Mouse (Mus musculus): ENCODE results near the gene Atp1b1. TPM values are rescaled to one million over a fixed set of nuclear protein-coding genes. Genes with fewer than 3 reads are reported as not detected.

Atp1b1 gene
- total and polyA plus RNA-seq, 3 experiments: 0.23 to 0.43 TPM; not detected in 1

- Histone ChIP-seq H3K27me3 (ENCODE audit: control insufficient read depth in 1 of 2, insufficient read depth in 2 of 2, low read length in 2 of 2) (no peaks in the 10 kb centered on the region), H3K9me3 (replicated peaks; ENCODE audit: insufficient read depth, low read length) (no peaks in the 10 kb centered on the region), H3K4me1 (ENCODE audit: control insufficient read depth in 1 of 2, insufficient read depth in 2 of 2, low read length in 2 of 2) (peaks cover 3 to 4% of the 10 kb centered on the region in 2 experiments; a peak in 3 of 4 replicates), H3K4me3 (ENCODE audit: control insufficient read depth in 1 of 2, insufficient read depth in 1 of 2, low read depth in 2 of 2, low read length in 2 of 2) (no peak overlapping the region), H3K79me2 (ENCODE audit: control insufficient read depth, insufficient read depth, low read length, poor library complexity) (no peaks in the 10 kb centered on the region), H3K36me3 (ENCODE audit: control insufficient read depth in 1 of 2, insufficient read depth in 2 of 2, low read length in 2 of 2) (peaks cover 0 to 2% of the 10 kb centered on the region in 2 experiments; a peak in 2 of 4 replicates), H3K27ac (ENCODE audit: control insufficient read depth, low read depth, low read length) (no peak overlapping the region), H3K9ac (ENCODE audit: control insufficient read depth, low read depth, low read length, poor library complexity, severe bottlenecking) (no peak overlapping the region)
- no peak for TF ChIP-seq TBP (IDR thresholded peaks at IDR 0.05; ENCODE audit: low read depth, low read length)
- TF ChIP-seq BHLHE40 (IDR thresholded peaks at IDR 0.05; ENCODE audit: borderline replicate concordance, low read depth, low read length): no peak
- no peak for TF ChIP-seq UBTF (IDR thresholded peaks at IDR 0.05; ENCODE audit: borderline replicate concordance, insufficient read depth, low read depth, low read length)
- TF ChIP-seq ZC3H11A (IDR thresholded peaks at IDR 0.05; ENCODE audit: low read depth, low read length): no peak
- TF ChIP-seq NRF1 (IDR thresholded peaks at IDR 0.05; ENCODE audit: insufficient read depth, low read depth, low read length, poor library complexity, severe bottlenecking): no peak
- no peak for TF ChIP-seq POLR2AphosphoS5 (IDR thresholded peaks at IDR 0.05; ENCODE audit: borderline replicate concordance, low read depth, low read length)
- TF ChIP-seq ZNF384 (IDR thresholded peaks at IDR 0.05; ENCODE audit: low read depth, low read length): no peak
- TF ChIP-seq USF2 (IDR thresholded peaks at IDR 0.05; ENCODE audit: borderline replicate concordance in 1 of 2, insufficient read depth in 1 of 2, low read depth in 1 of 2, low read length in 2 of 2): no peak
- no peak for TF ChIP-seq NELFE (IDR thresholded peaks at IDR 0.05; ENCODE audit: low read depth, low read length)
- no peak for TF ChIP-seq TCF12 (IDR thresholded peaks at IDR 0.05; ENCODE audit: low read depth, low read length)
- TF ChIP-seq POLR2A (IDR thresholded peaks at IDR 0.05; ENCODE audit: control insufficient read depth in 1 of 2, insufficient read depth in 1 of 2, low read depth in 1 of 2, low read length in 2 of 2, poor library complexity in 1 of 2): no peak
- TF ChIP-seq EP300 (IDR thresholded peaks at IDR 0.05; ENCODE audit: low read depth in 1 of 2, low read length in 2 of 2): no peak
- no peak for TF ChIP-seq E2F4 (IDR thresholded peaks at IDR 0.05; ENCODE audit: borderline replicate concordance, low read depth, low read length)
- no peak for TF ChIP-seq KAT2A (conservative IDR thresholded peaks at IDR 0.05; ENCODE audit: low read depth, low read length)
- no peak for TF ChIP-seq USF1 (IDR thresholded peaks at IDR 0.05; ENCODE audit: low read depth, low read length)
- TF ChIP-seq MEF2A (IDR thresholded peaks at IDR 0.05; ENCODE audit: extremely low read depth, insufficient replicate concordance, low read depth, low read length, poor library complexity, severe bottlenecking): no peak
- no peak for TF ChIP-seq CHD2 (IDR thresholded peaks at IDR 0.05; ENCODE audit: low read length)
- no peak for TF ChIP-seq ZKSCAN1 (IDR thresholded peaks at IDR 0.05; ENCODE audit: low read depth, low read length)
- TF ChIP-seq MAX (IDR thresholded peaks at IDR 0.05; ENCODE audit: low read length): no peak
- no peak for TF ChIP-seq ELF1 (IDR thresholded peaks at IDR 0.05; ENCODE audit: low read depth, low read length)
- no peak for DNase-seq (ENCODE audit: low read depth, low spot score)
These were observed 31.9 kb upstream of the Atp1b1 start for GRCm38 (mm10) chr1:164489961-164490594.

Data from MEL (cell line).